Mouse (Mus musculus) layer of hippocampus, adult 2 months (tissue): ENCODE measurements around the gene Tmed11. TPM values are rescaled to one million over a fixed set of nuclear protein-coding genes. Genes with fewer than 3 reads are reported as not detected.

ENCODE experiments used
- DNase-seq, 2 experiments: peaks; one replicate each; pipeline ENCODE4 v3.0.0; 2022; ENCODE audit warnings: low spot score in 2 of 2
- H3K27ac ChIP-seq: fragments of 200-600 bp; 2 replicates; pipeline ENCODE4 v1.8.1; 2022
- H3K4me3 ChIP-seq: fragments of 200-600 bp; 2 replicates; pipeline ENCODE4 v1.8.1; 2022; ENCODE audit warnings: mild to moderate bottlenecking
- CTCF ChIP-seq: fragments of 200-600 bp; conservative IDR thresholded peaks from 2 replicates; pipeline ENCODE4 v1.8.1; 2022; ENCODE audit warnings: antibody characterized with exemption, mild to moderate bottlenecking, moderate library complexity
- total RNA-seq, 2 experiments: library from RNA; stranded (reverse); gene quantifications; 2 replicates each; pipeline ENCODE4 v1.2.3; 2021

The Tmed11 gene
- total RNA-seq, 2 experiments from 2014 or later: not detected

DNA sequence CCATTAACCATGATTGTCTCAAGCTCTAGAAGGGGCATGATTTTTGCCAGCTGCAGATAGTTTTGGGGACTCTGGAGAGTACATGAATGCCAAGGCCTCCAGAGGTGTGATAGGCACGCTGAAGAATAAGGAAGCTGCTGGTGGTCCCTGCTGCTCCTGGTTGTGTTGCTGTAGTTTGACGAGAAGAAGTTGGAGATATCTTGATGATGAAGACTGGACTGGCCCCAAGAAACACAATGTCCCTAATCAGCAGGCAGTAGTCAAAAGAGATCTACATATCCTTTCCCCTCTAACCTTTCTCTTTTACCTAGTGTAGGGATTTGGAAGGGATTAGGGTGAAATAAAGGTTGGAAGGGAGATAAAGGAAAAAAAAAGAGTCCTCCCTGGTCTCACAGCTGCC lies 52.6 kb downstream of the Tmed11 start:
- DNase-seq: no peak
- Histone ChIP-seq H3K4me3 (no peak overlapping the region), H3K27ac (no peak overlapping the region)
- no peak for TF ChIP-seq CTCF

GRCm38 (mm10) chr5:108741844-108742243 lies 53.3 kb downstream of the Tmed11 start:
- TF ChIP-seq CTCF: no peak
- DNase-seq: no peak
- Histone ChIP-seq H3K27ac (no peak overlapping the region), H3K4me3 (no peak overlapping the region)

DNA sequence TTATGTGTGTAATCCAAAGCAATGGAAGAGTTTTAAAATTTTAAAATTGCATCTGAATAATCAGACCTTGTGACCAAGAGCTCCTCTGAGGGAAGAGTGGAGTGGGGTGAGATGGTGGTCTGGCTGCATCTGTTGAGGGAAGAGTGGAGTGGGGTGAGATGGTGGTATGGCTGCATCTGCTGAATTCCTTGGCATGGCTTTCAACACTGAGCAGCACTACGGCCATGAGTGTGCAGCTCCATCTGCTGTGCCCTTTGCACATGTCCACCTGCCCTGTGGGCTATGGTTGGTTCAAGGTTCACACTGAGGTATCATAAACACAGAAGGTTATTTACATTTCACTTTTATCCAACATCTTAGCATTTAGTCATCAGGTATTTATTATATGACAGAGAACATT lies 67.7 kb downstream of the Tmed11 start:
- DNase-seq: no peak
- Histone ChIP-seq H3K4me3 (no peak overlapping the region), H3K27ac (no peak overlapping the region)
- no peak for TF ChIP-seq CTCF

Other genes with a start within 250 kb of the Tmed11 start
- 100 to 1,000 TPM; 507 to 549 TPM for gene Cplx1, start 245.3 kb downstream of the Tmed11 start, total RNA-seq
- gene Gak, start 165.6 kb downstream of the Tmed11 start, total RNA-seq: 10 to 100 TPM; 96.2 to 97.3 TPM
- 10 to 100 TPM; 40.7 to 43.5 TPM for gene Tmem175, start 165.6 kb downstream of the Tmed11 start, total RNA-seq
- gene Idua, start 135.0 kb downstream of the Tmed11 start, total RNA-seq: 10 to 100 TPM; 16.8 to 17.1 TPM
- gene Dgkq, start 125.7 kb downstream of the Tmed11 start, total RNA-seq: 10 to 100 TPM; 50.2 to 51.5 TPM
- 1 to 10 TPM; 1.2 TPM for gene Slc26a1, start 119.8 kb downstream of the Tmed11 start, total RNA-seq
- gene Fgfrl1, start 103.0 kb downstream of the Tmed11 start, total RNA-seq: 10 to 100 TPM; 21.3 to 22.4 TPM
- not detected for gene Rnf212, start 20.4 kb downstream of the Tmed11 start, total RNA-seq
- not detected for gene Vmn2r8, start 13.5 kb upstream of the Tmed11 start, total RNA-seq
- gene Vmn2r9, start 57.2 kb upstream of the Tmed11 start, total RNA-seq: not detected
- gene Vmn2r10, start 211.2 kb upstream of the Tmed11 start, total RNA-seq: not detected